Comparison of ENCODE assay signal across 10 mouse cellular contexts in genomic region chr11:5314796-5315195, GRCm38 (mm10). TPM values are rescaled to one million over a fixed set of nuclear protein-coding genes. Genes with fewer than 3 reads are reported as not detected.
A peak's percentile ranks its signal among the peaks of the same experiment; 100 is the strongest.
DNase-seq lines count a peak whose midpoint lies in the region; ATAC-seq and TF ChIP-seq lines count a peak whose summit lies in the region.
"Had no signal": no experiment of that assay in that cellular context is flagged by ENCODE, and none has a peak within 500 bp of the region (broad histone marks: within the 10 kb centered on the region; RNA-seq: fewer than 3 reads in every experiment).

No protein-coding gene starts in this region.

- H3K9me3 ChIP-seq in heart, postnatal 0 days (replicated peaks; ENCODE audit: control insufficient read depth, low read length) = no peaks in the 10 kb centered on the region
- no peaks in the 10 kb centered on the region for H3K9me3 ChIP-seq in forebrain, embryonic 15.5 days

- H3K36me3 ChIP-seq in heart, postnatal 0 days (replicated peaks; ENCODE audit: control insufficient read depth, insufficient read depth, low read length) = no peaks in the 10 kb centered on the region
- H3K36me3 ChIP-seq in forebrain, embryonic 15.5 days = no peaks in the 10 kb centered on the region

- peak; percentile 27 for DNase-seq in heart, postnatal 0 days (ENCODE audit: low spot score)
- DNase-seq in heart, postnatal 25 days (ENCODE audit: low spot score) = no peak
- DNase-seq in adrenal gland, postnatal 36 days = peak; percentile 70 to 74
- DNase-seq in kidney, postnatal 4 days = peak; percentile 59 to 65
- DNase-seq in lung, postnatal 14 days = peak; percentile 57
- no peak for DNase-seq in thymus, postnatal 0 days (ENCODE audit: low spot score)
- no peak for DNase-seq in embryo, embryonic 10 days (ENCODE audit: low spot score)

- peaks cover 30% of the 10 kb centered on the region for H3K4me1 ChIP-seq in heart, postnatal 0 days (ENCODE audit: control insufficient read depth, insufficient read depth)
- H3K4me1 ChIP-seq in forebrain, embryonic 15.5 days = peaks cover 43% of the 10 kb centered on the region

- intact Hi-C loops in heart, postnatal 25 days (cut with DNase I) = no loop called here

- H3K4me3 ChIP-seq in heart, postnatal 0 days (ENCODE audit: low read depth, low read length) = no peak overlapping the region
- no peak overlapping the region for H3K4me3 ChIP-seq in forebrain, embryonic 15.5 days
- H3K4me3 ChIP-seq: erythroblast, embryonic 14.5 days had no signal

- no peak for ATAC-seq in heart, postnatal 0 days (ENCODE audit: insufficient read depth, low read depth)
- ATAC-seq in forebrain, embryonic 15.5 days (replicated peaks) = peak; percentile 49

- TF ChIP-seq CTCF in heart, postnatal 0 days (IDR thresholded peaks at IDR 0.05; ENCODE audit: low read depth) = no peak

- H3K9ac ChIP-seq in heart, postnatal 0 days (replicated peaks; ENCODE audit: low read depth, low read length) = no peak overlapping the region
- H3K9ac ChIP-seq in forebrain, embryonic 15.5 days (replicated peaks) = no peak overlapping the region
- H3K9ac ChIP-seq: liver, embryonic 14.5 days had no signal

- H3K27ac ChIP-seq in heart, postnatal 0 days (ENCODE audit: low read depth) = no peak overlapping the region
- H3K27ac ChIP-seq in forebrain, embryonic 15.5 days (replicated peaks) = peak overlapping the region; percentile 80
- H3K27ac ChIP-seq: liver, embryonic 14.5 days had no signal

- no peak for TF ChIP-seq EP300 in heart, postnatal 0 days (IDR thresholded peaks at IDR 0.05; ENCODE audit: low read depth)

- H3K4me2 ChIP-seq in heart, postnatal 0 days (ENCODE audit: low read depth, low read length) = no peak overlapping the region
- no peak overlapping the region for H3K4me2 ChIP-seq in forebrain, embryonic 15.5 days (replicated peaks)

- H3K27me3 ChIP-seq in heart, postnatal 0 days (ENCODE audit: control insufficient read depth, insufficient read depth, low read length) = no peaks in the 10 kb centered on the region
- no peaks in the 10 kb centered on the region for H3K27me3 ChIP-seq in forebrain, embryonic 15.5 days

RNA-seq across cellular contexts. Expression of gene Kremen1, which starts 53.4 kb away (rescaled TPM):
- 90.2 and 103 TPM in 2 replicates for total RNA-seq in heart, postnatal 0 days (2014; rRNA removed; ENCODE audit: low replicate concordance)
- polyA plus RNA-seq in heart, postnatal 0 days (2015; fragmentation: Nextera tagmentation; extraction: Ambion mirVana) = 24.3 and 28.5 TPM in 2 replicates
- 10 to 100 TPM; 72.5 to 78.8 TPM for total RNA-seq in heart, postnatal 25 days (2021)
- total RNA-seq in adrenal gland, postnatal 36 days (2021) = 10 to 100 TPM; 19.7 to 23.7 TPM
- polyA plus RNA-seq in forebrain, embryonic 15.5 days (2015; fragmentation: Nextera tagmentation; extraction: Ambion mirVana) = 5.4 and 6.5 TPM in 2 replicates
- 42.9 and 54.9 TPM in 2 replicates for polyA plus RNA-seq in thymus, postnatal 0 days (2015; fragmentation: Nextera tagmentation; extraction: Ambion mirVana)

Comparison
In these comparisons a context has a peak if more than half of its experiments do, and no peak if none do; other contexts are left out.
1. DNase-seq: peak in heart, postnatal 0 days (single experiment), adrenal gland, postnatal 36 days (2 of 2), kidney, postnatal 4 days (2 of 2) and lung, postnatal 14 days (single experiment); none in heart, postnatal 25 days (single experiment), thymus, postnatal 0 days (single experiment) and embryo, embryonic 10 days (single experiment).